Mouse (Mus musculus) hematopoietic stem cell, adult 5-6 weeks (primary cell): ENCODE results near the gene Klhl36. TPM values are rescaled to one million over a fixed set of nuclear protein-coding genes. Genes with fewer than 3 reads are reported as not detected.

ENCODE experiments used
- ATAC-seq, 2 experiments: fragments of 125-278 bp in 1 of 2; replicated peaks in 1 of 2; 2 replicates each; pipeline ENCODE4 v1.8.0; 2016 to 2017; ENCODE audit warnings: inconsistent platforms in 2 of 2, mild to moderate bottlenecking in 2 of 2, moderate number of reproducible peaks in 2 of 2, low read depth in 1 of 2, moderate TSS enrichment in 1 of 2; ENCODE audit not compliant: low FRiP score in 2 of 2, poor library complexity in 2 of 2, severe bottlenecking in 2 of 2, insufficient read depth in 1 of 2, low TSS enrichment in 1 of 2
- total RNA-seq: library from RNA; stranded (forward); fragments of 172-1452, 232-1000 nt; gene quantifications from 2 replicates; pipeline ENCODE4 v1.2.3, GENCODE M21; 2017

Gene Klhl36
- total RNA-seq, 1 experiment from 2014 or later = 8.1 TPM

- peak; percentile 51 to 64; a peak in 3 of 4 replicates for ATAC-seq
Measured at GRCm38 (mm10) chr8:119910547-119911257, 48.6 kb downstream of the Klhl36 start, which contains the start of gene Gm20388. Gene Gm20388, plus strand, starts transcription at chr8:119910841.

- ATAC-seq = no peak
Measured at GRCm38 (mm10) chr8:119911258-119911962, 49.3 kb downstream of the Klhl36 start.

- ATAC-seq = no peak
Measured at GRCm38 (mm10) chr8:119912643-119913042, 50.6 kb downstream of the Klhl36 start.

- ATAC-seq = no peak
Measured at GRCm38 (mm10) chr8:119913181-119913580, 51.1 kb downstream of the Klhl36 start.

- peak; percentile 44 to 45; a peak in 1 of 4 replicates for ATAC-seq
Measured at GRCm38 (mm10) chr8:119914161-119914560, 52.1 kb downstream of the Klhl36 start.

- ATAC-seq = no peak
Measured at GRCm38 (mm10) chr8:119915298-119915697, 53.2 kb downstream of the Klhl36 start.

GRCm38 (mm10) chr8:119916237-119916892 is 54.3 kb downstream of the Klhl36 start:
- ATAC-seq = no peak

- no peak for ATAC-seq
Measured at GRCm38 (mm10) chr8:119917415-119917814, 55.3 kb downstream of the Klhl36 start.

- ATAC-seq = peak in 1 of 2 experiments; percentile 35; a peak in 1 of 4 replicates
Measured at GRCm38 (mm10) chr8:119918155-119918567, 56.1 kb downstream of the Klhl36 start.

GRCm38 (mm10) chr8:119923259-119923658 is 61.2 kb downstream of the Klhl36 start:
- ATAC-seq = no peak

GRCm38 (mm10) chr8:119925428-119925827 is 63.4 kb downstream of the Klhl36 start:
- ATAC-seq = no peak

GRCm38 (mm10) chr8:119926474-119926873 is 64.4 kb downstream of the Klhl36 start:
- peak; percentile 81 to 85 for ATAC-seq

Other genes starting within 250 kb of the Klhl36 start
- not detected in 2 replicates for gene Adad2, start 249.5 kb upstream of the Klhl36 start, total RNA-seq
- gene Kcng4, start 226.6 kb upstream of the Klhl36 start, total RNA-seq = not detected in 2 replicates
- gene Wfdc1, start 195.9 kb upstream of the Klhl36 start, total RNA-seq = not detected in 2 replicates
- gene Atp2c2, start 162.3 kb upstream of the Klhl36 start, total RNA-seq = not detected in 2 replicates
- gene Tldc1, start 83.8 kb upstream of the Klhl36 start, total RNA-seq = 7.9 and 14.4 TPM in 2 replicates
- gene Cotl1, start 21.7 kb upstream of the Klhl36 start, total RNA-seq = 84.9 and 161 TPM in 2 replicates
- 41.0 and 65.4 TPM in 2 replicates for gene Usp10, start 48.1 kb downstream of the Klhl36 start, total RNA-seq
- 18.4 and 33.8 TPM in 2 replicates for gene Gm20388, start 48.6 kb downstream of the Klhl36 start, total RNA-seq
- gene Crispld2, start 130.2 kb downstream of the Klhl36 start, total RNA-seq = 2.1 and 6.6 TPM in 2 replicates
- 16.1 and 18.4 TPM in 2 replicates for gene Zdhhc7, start 239.2 kb downstream of the Klhl36 start, total RNA-seq